ENCODE assay signal across 9 mouse cellular contexts in the genomic region with DNA sequence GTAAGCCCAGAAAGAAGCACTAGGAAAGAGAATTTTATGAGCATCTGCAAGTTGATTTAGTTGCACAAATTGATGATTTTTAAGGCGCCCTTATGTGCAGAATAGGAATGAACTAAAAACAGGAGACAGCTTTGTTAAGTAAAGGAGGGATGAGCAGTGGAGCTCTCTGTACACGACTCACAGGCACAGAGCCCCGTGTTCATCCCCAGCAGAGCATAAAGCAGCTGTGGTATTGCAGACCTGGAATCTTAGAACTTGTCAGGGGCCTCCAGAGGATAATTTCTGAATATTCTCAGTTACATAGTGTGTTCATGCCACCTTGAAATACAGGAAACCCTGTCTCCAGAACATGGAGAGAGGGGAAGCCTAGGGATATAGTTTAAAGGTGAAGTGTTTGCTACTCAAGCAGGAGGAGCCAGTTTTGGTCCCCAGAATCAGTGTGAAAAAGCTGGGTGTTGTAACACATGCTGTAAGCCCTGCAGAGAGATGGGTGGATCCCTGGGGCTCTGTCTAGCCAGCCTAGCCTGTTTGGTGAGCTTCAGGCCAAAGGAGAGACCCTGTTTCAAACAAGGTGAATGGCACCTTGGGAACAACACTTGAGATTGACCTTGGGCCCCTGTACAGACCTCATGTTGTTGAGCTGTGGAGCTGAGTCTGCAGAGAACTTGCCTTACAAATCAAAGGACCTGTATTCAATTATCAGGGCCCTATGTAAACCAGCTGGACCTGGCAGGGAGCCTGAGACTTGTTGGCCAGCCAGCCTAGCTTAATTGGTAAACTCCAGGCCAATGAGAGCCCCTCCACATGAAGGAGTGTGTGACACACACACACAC. TPM values are rescaled to one million over a fixed set of nuclear protein-coding genes. Genes with fewer than 3 reads are reported as not detected.
A peak's percentile ranks its signal among the peaks of the same experiment; 100 is the strongest.
DNase-seq lines count a peak whose midpoint lies in the region; ATAC-seq lines count a peak whose summit lies in the region.
"Had no signal": no experiment of that assay in that cellular context is flagged by ENCODE, and none has a peak within 500 bp of the region (broad histone marks: within the 10 kb centered on the region; RNA-seq: fewer than 3 reads in every experiment).

No protein-coding gene starts in this region.

- no peak overlapping the region; a peak in 1 of 4 replicates for H3K27ac ChIP-seq in heart, embryonic 14.5 days (replicated peaks in 1 of 2; ENCODE audit: control insufficient read depth in 1 of 2, insufficient read depth in 1 of 2, low read depth in 2 of 2, low read length in 2 of 2)
- H3K27ac ChIP-seq in intestine, embryonic 16.5 days (ENCODE audit: low read length) = peak overlapping the region; percentile 70
- no peak overlapping the region for H3K27ac ChIP-seq in liver, embryonic 11.5 days (ENCODE audit: low read depth, low read length)

- WGBS in heart, embryonic 14.5 days = 50% methylated on average over 3 of the region's 3 CpGs
- WGBS in intestine, embryonic 16.5 days = 52% methylated on average over 3 of the region's 3 CpGs
- WGBS in liver, embryonic 11.5 days = 66% methylated on average over 3 of the region's 3 CpGs

- peaks cover 4 to 7% of the 10 kb centered on the region in 2 experiments for H3K4me1 ChIP-seq in heart, embryonic 14.5 days (ENCODE audit: control insufficient read depth in 2 of 2, insufficient read depth in 2 of 2, low read length in 2 of 2)
- peaks cover 8% of the 10 kb centered on the region; the same call in 1 of the 2 replicates for H3K4me1 ChIP-seq in intestine, embryonic 16.5 days (ENCODE audit: control insufficient read depth, insufficient read depth, low read length)
- no peaks in the 10 kb centered on the region for H3K4me1 ChIP-seq in liver, embryonic 11.5 days (replicated peaks; ENCODE audit: control insufficient read depth, insufficient read depth, low read length)

- H3K27me3 ChIP-seq in heart, embryonic 14.5 days (ENCODE audit: control insufficient read depth, insufficient read depth, low read length) = no peaks in the 10 kb centered on the region
- no peaks in the 10 kb centered on the region for H3K27me3 ChIP-seq in intestine, embryonic 16.5 days (replicated peaks; ENCODE audit: control insufficient read depth, insufficient read depth, low read length)
- no peaks in the 10 kb centered on the region for H3K27me3 ChIP-seq in liver, embryonic 11.5 days (replicated peaks; ENCODE audit: control insufficient read depth, insufficient read depth, low read length)
- H3K27me3 ChIP-seq: CH12.LX had no signal

- H3K9me3 ChIP-seq in heart, embryonic 14.5 days (ENCODE audit: control insufficient read depth, low read length) = no peaks in the 10 kb centered on the region
- no peaks in the 10 kb centered on the region for H3K9me3 ChIP-seq in intestine, embryonic 16.5 days (ENCODE audit: control insufficient read depth, low read length)
- H3K9me3 ChIP-seq in liver, embryonic 11.5 days (ENCODE audit: control insufficient read depth, low read length) = no peaks in the 10 kb centered on the region

- peaks cover 5% of the 10 kb centered on the region for H3K36me3 ChIP-seq in heart, embryonic 14.5 days (ENCODE audit: control insufficient read depth, insufficient read depth, low read length)
- H3K36me3 ChIP-seq in intestine, embryonic 16.5 days (ENCODE audit: control insufficient read depth, insufficient read depth, low read length) = no peaks in the 10 kb centered on the region
- H3K36me3 ChIP-seq in liver, embryonic 11.5 days (ENCODE audit: control insufficient read depth, insufficient read depth, low read length) = no peaks in the 10 kb centered on the region

- DNase-seq in heart, postnatal 36 days = no peak
- peak; percentile 44 for DNase-seq in R1 (ENCODE audit: low read depth, low spot score)
- peak; percentile 67 to 80 for DNase-seq in lung, adult 18-20 months
- DNase-seq in natural killer cell, adult 2 months (ENCODE audit: low spot score in 2 of 2) = no peak
- no peak for DNase-seq in liver, embryonic 11.5 days (ENCODE audit: low spot score)
- no peak for DNase-seq in layer of hippocampus, adult 11-12 months (ENCODE audit: low spot score)

- ATAC-seq in heart, embryonic 14.5 days (ENCODE audit: insufficient number of reproducible peaks, insufficient read depth, low FRiP score, low read depth) = no peak
- peak; percentile 98 for ATAC-seq in intestine, embryonic 16.5 days
- ATAC-seq in liver, embryonic 11.5 days (replicated peaks; ENCODE audit: low FRiP score) = no peak

- no peak overlapping the region for H3K4me3 ChIP-seq in heart, embryonic 14.5 days (ENCODE audit: control insufficient read depth in 1 of 2, insufficient read depth in 1 of 2, low read depth in 1 of 2, low read length in 2 of 2)
- no peak overlapping the region for H3K4me3 ChIP-seq in intestine, embryonic 16.5 days (ENCODE audit: low read length)
- H3K4me3 ChIP-seq in liver, embryonic 11.5 days (ENCODE audit: low read depth, low read length) = no peak overlapping the region

- no peak overlapping the region for H3K4me2 ChIP-seq in heart, embryonic 14.5 days (ENCODE audit: low read length)
- H3K4me2 ChIP-seq in intestine, embryonic 16.5 days (ENCODE audit: low read depth, low read length) = 0 out of 2 replicates have a peak overlapping the region, but pooled peaks have one; percentile 6
- no peak overlapping the region for H3K4me2 ChIP-seq in liver, embryonic 11.5 days

- H3K9ac ChIP-seq in heart, embryonic 14.5 days (ENCODE audit: low read length) = 0 out of 2 replicates have a peak overlapping the region, but pooled peaks have one; percentile 16
- H3K9ac ChIP-seq in intestine, embryonic 16.5 days (ENCODE audit: low read depth, low read length) = peak overlapping the region; percentile 15; the same call in 1 of the 2 replicates
- no peak overlapping the region for H3K9ac ChIP-seq in liver, embryonic 11.5 days (ENCODE audit: low read depth, low read length)

- intact Hi-C loops in heart, postnatal 36 days (cut with DNase I) = no loop called here

RNA-seq across cellular contexts. Expression of gene Rufy3, which starts 10.9 kb away (rescaled TPM):
- 15.6 and 16.5 TPM in 2 replicates for polyA plus RNA-seq in heart, embryonic 14.5 days (2014; fragmentation: Nextera tagmentation; extraction: Ambion mirVana)
- 10 to 100 TPM; 13.6 to 14.1 TPM for total RNA-seq in heart, postnatal 36 days (2021)
- polyA plus RNA-seq in intestine, embryonic 16.5 days (2015; fragmentation: Nextera tagmentation; extraction: Ambion mirVana) = 14.3 and 14.4 TPM in 2 replicates
- 9.1 and 10.7 TPM in 2 replicates for polyA plus RNA-seq in liver, embryonic 11.5 days (2014; fragmentation: Nextera tagmentation; extraction: Ambion mirVana)

RNA-seq across cellular contexts. Expression of gene Utp3, which starts 21.5 kb away (rescaled TPM):
- 42.0 and 42.3 TPM in 2 replicates for polyA plus RNA-seq in heart, embryonic 14.5 days (2014; fragmentation: Nextera tagmentation; extraction: Ambion mirVana)
- total RNA-seq in heart, postnatal 36 days (2021) = 10 to 100 TPM; 23.3 TPM
- 45.7 and 53.3 TPM in 2 replicates for polyA plus RNA-seq in intestine, embryonic 16.5 days (2015; fragmentation: Nextera tagmentation; extraction: Ambion mirVana)
- polyA plus RNA-seq in liver, embryonic 11.5 days (2014; fragmentation: Nextera tagmentation; extraction: Ambion mirVana) = 74.5 and 77.7 TPM in 2 replicates

RNA-seq across cellular contexts. Expression of gene Jchain, which starts 48.0 kb away (rescaled TPM):
- polyA plus RNA-seq in heart, embryonic 14.5 days (2014; fragmentation: Nextera tagmentation; extraction: Ambion mirVana) = 0.11 TPM in 1 of 2 replicates, not detected in the other
- under 1 TPM in 1 of 2 experiments, not detected in 1; 0.38 TPM for total RNA-seq in heart, postnatal 36 days (2021)
- polyA plus RNA-seq in intestine, embryonic 16.5 days (2015; fragmentation: Nextera tagmentation; extraction: Ambion mirVana) = 0.10 and 0.22 TPM in 2 replicates
- polyA plus RNA-seq in liver, embryonic 11.5 days (2014; fragmentation: Nextera tagmentation; extraction: Ambion mirVana) = 0.23 TPM in 1 of 2 replicates, not detected in the other

Comparison
In these comparisons a context has a peak if more than half of its experiments do, and no peak if none do; other contexts are left out.
1. DNase-seq: peak in R1 (single experiment) and lung, adult 18-20 months (2 of 2); none in heart, postnatal 36 days (0 of 2), natural killer cell, adult 2 months (0 of 2), liver, embryonic 11.5 days (single experiment) and layer of hippocampus, adult 11-12 months (single experiment).